Mouse (Mus musculus): ENCODE data around the gene Art3.

DNA sequence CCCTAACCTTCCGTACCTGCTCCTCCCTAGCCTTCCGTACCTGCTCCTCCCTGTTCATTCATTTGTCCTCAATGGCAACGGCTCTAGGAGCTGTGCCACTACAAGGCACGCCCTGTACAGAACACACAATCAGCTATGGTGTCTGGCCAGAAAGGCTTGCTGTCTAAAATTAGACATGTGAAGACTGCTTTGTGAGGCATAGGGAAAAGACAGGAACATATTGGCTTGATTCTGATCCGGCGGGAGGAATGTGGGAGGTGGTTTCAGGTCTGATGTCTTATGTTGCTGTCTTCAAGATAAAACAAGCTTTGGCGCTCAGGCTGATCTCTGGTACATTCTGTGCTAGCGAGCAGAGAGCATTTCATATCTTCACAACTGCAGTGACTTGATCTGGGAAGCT lies 59.0 kb downstream of the Art3 start:
- TF ChIP-seq GATA1 (IDR thresholded peaks at IDR 0.05; ENCODE audit: borderline replicate concordance, low read length) (no peak), FLI1 (IDR thresholded peaks at IDR 0.05; ENCODE audit: low read length) (no peak)
